Mouse (Mus musculus) forebrain, embryonic 16.5 days (tissue): ENCODE data around the gene Ralgps2. TPM values are rescaled to one million over a fixed set of nuclear protein-coding genes. Genes with fewer than 3 reads are reported as not detected.

Experiments used
- ATAC-seq: fragments of 200-750 bp; cut with Nextera tagmentation; 2 replicates; pipeline ENCODE4 v1.8.0; 2017; ENCODE audit warnings: mild to moderate bottlenecking, moderate library complexity
- H3K27ac ChIP-seq: fragments of 300-500 bp; sonication (generic); 2 replicates; pipeline ENCODE4 v1.5.1; 2014; ENCODE audit warnings: low read length, control low read depth
- H3K27me3 ChIP-seq: fragments of 300-500 bp; sonication (generic); replicated peaks from 2 replicates; pipeline ENCODE4 v1.6.1; 2014; ENCODE audit warnings: low read length; ENCODE audit not compliant: control insufficient read depth, insufficient read depth
- H3K36me3 ChIP-seq: fragments of 300-500 bp; sonication (generic); 2 replicates; pipeline ENCODE4 v1.6.1; 2014; ENCODE audit not compliant: control insufficient read depth, insufficient read depth
- H3K4me1 ChIP-seq: fragments of 300-500 bp; sonication (generic); replicated peaks from 2 replicates; pipeline ENCODE4 v1.6.1; 2014; ENCODE audit warnings: low read length; ENCODE audit not compliant: control insufficient read depth, insufficient read depth
- H3K4me2 ChIP-seq: fragments of 300-500 bp; sonication (generic); 2 replicates; pipeline ENCODE4 v1.6.1; 2014; ENCODE audit warnings: mild to moderate bottlenecking, low read length, control low read depth
- H3K4me3 ChIP-seq: fragments of 300-500 bp; sonication (generic); replicated peaks from 2 replicates; pipeline ENCODE4 v1.5.1; 2014; ENCODE audit warnings: mild to moderate bottlenecking, low read length, control low read depth
- H3K9ac ChIP-seq: fragments of 300-500 bp; sonication (generic); replicated peaks from 2 replicates; pipeline ENCODE4 v1.6.1; 2014; ENCODE audit warnings: low read depth, low read length, control low read depth
- H3K9me3 ChIP-seq: fragments of 300-500 bp; sonication (generic); 2 replicates; pipeline ENCODE4 v1.6.1; 2016; ENCODE audit warnings: low read length; ENCODE audit not compliant: control insufficient read depth
- WGBS: fragments of 180-500 bp; shearing (Covaris S2); extraction: QIAGEN DNeasy Blood & Tissue Kit; methylation state at CpG from one replicate; pipeline ENCODE4 v1.1.7; 2014; 5-methylcytosine and 5-hydroxymethylcytosine counted together
- polyA plus RNA-seq: library from polyadenylated mRNA; unstranded; fragments of >200 nt; fragmentation: Nextera tagmentation; extraction: Ambion mirVana; gene quantifications from 2 replicates; pipeline ENCODE4 v1.2.1, GENCODE M21; 2015

The Ralgps2 gene
- polyA plus RNA-seq, 1 experiment from 2014 or later: 135 TPM

GRCm38 (mm10) chr1:156786074-156786473 lies 153.4 kb downstream of the Ralgps2 start:
- Histone ChIP-seq H3K4me1 (peaks cover 17% of the 10 kb centered on the region), H3K9me3 (no peaks in the 10 kb centered on the region), H3K9ac (no peak overlapping the region), H3K27me3 (no peaks in the 10 kb centered on the region), H3K36me3 (no peaks in the 10 kb centered on the region), H3K4me3 (no peak overlapping the region), H3K4me2 (no peak overlapping the region), H3K27ac (no peak overlapping the region)
- 85% methylated on average over 2 of the region's 2 CpGs for WGBS
- ATAC-seq: no peak

DNA sequence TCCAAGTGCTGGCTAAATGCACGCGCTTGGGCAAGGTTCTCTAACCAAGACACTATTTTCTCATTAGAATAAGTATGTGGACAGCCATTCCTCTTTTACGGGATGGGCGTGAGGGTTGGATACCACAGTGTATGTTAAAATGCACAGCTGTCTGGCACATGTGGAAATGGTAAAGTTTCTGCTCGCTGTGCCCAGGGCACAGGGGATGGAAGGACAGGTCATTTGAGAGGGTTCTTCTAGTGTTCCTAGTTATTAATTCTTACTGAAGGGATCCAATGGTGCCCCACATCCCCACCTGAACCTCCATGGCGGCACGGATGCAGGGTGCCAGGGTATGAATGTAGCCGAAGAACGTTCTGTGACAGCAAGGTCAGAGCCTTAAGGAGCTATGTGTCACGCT lies 154.5 kb downstream of the Ralgps2 start:
- no peak for ATAC-seq
- no peaks in the 10 kb centered on the region for H3K36me3 ChIP-seq
- H3K27ac ChIP-seq: no peak overlapping the region
- no peaks in the 10 kb centered on the region for H3K27me3 ChIP-seq
- H3K4me3 ChIP-seq: no peak overlapping the region
- H3K4me1 ChIP-seq: peaks cover 24% of the 10 kb centered on the region
- no peaks in the 10 kb centered on the region for H3K9me3 ChIP-seq
- H3K9ac ChIP-seq: no peak overlapping the region
- no peak overlapping the region for H3K4me2 ChIP-seq
- 94% methylated on average over 10 of the region's 10 CpGs for WGBS

DNA sequence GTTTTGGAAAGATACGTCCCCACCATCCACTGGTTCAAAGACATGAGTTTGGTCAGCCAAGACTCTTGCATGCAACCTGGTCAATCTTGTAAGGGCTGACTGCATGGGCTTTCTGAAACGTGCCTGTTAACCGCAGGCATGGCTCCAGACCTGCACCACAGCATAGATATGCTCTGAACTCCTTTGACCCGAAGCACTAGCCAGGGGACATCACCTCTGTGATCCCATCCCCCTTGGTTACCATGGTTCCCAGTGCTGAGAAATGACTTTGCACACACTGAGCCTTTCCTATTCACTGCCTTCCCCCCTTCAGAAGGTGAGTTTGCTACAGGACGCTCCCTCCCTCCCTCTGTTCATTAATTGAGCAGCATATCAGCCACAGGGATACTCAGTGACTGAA lies 155.3 kb downstream of the Ralgps2 start:
- H3K9me3 ChIP-seq: no peaks in the 10 kb centered on the region
- no peak for ATAC-seq
- H3K4me2 ChIP-seq: no peak overlapping the region
- WGBS: 57% methylated on average over 5 of the region's 5 CpGs
- no peaks in the 10 kb centered on the region for H3K27me3 ChIP-seq
- no peaks in the 10 kb centered on the region for H3K36me3 ChIP-seq
- no peak overlapping the region for H3K27ac ChIP-seq
- H3K4me1 ChIP-seq: peaks cover 32% of the 10 kb centered on the region
- H3K4me3 ChIP-seq: no peak overlapping the region
- no peak overlapping the region for H3K9ac ChIP-seq

DNA sequence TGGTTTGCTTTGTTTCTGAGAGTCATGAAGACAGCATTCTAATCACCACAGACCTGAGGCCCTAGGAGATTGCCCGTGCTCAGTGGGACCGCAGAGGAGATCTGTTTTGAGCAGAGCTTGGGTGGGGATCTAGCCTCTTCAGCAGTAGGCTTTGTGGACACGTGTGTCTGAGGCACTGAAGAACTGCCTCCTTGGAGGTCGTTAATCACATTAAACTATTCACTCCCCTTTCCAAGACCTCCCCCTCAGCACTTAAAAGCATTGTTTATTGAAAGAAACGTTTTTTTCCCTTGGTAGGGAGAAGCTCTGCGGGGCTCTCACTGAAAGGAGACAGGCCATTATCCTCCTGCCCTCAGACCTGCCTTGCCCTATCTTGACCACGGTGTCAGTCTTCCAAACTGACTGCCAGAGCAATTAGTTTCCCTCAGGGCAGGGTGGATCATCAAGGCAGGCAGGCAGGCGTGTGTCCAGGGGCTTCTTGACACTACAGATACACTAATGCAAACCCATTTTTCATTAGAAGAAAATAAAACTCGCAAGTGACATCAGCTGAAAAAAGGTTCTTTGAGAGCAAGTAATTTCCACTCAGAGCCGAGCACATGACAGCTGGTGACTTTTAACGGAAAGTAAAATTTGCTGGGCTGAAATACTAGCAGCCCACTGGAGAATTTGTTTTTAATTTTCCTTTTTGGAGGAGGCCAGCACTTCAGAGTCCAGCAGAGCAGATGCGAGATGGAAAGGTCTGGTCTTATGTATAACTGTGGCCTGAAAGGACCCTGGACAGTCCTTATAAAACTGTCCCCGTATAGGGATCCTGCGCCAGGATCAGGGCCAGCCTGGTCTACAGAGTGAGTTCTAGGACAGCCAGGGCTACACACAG lies 157.2 kb downstream of the Ralgps2 start:
- H3K27me3 ChIP-seq: no peaks in the 10 kb centered on the region
- H3K4me1 ChIP-seq: peaks cover 29% of the 10 kb centered on the region
- H3K4me3 ChIP-seq: no peak overlapping the region
- no peak overlapping the region for H3K27ac ChIP-seq
- no peaks in the 10 kb centered on the region for H3K36me3 ChIP-seq
- H3K4me2 ChIP-seq: no peak overlapping the region
- WGBS: 28% methylated on average over 14 of the region's 14 CpGs
- H3K9me3 ChIP-seq: no peaks in the 10 kb centered on the region
- no peak overlapping the region for H3K9ac ChIP-seq
- no peak for ATAC-seq

GRCm38 (mm10) chr1:156781076-156781741 lies 158.2 kb downstream of the Ralgps2 start:
- Histone ChIP-seq H3K27me3 (no peaks in the 10 kb centered on the region), H3K4me1 (peaks cover 29% of the 10 kb centered on the region), H3K9ac (no peak overlapping the region; the same call in 1 of the 2 replicates), H3K4me3 (no peak overlapping the region), H3K36me3 (no peaks in the 10 kb centered on the region), H3K4me2 (peak overlapping the region; percentile 5; the same call in 1 of the 2 replicates), H3K9me3 (no peaks in the 10 kb centered on the region), H3K27ac (peak overlapping the region; percentile 54)
- WGBS: 14% methylated on average over 12 of the region's 12 CpGs
- ATAC-seq: peak; percentile 79

DNA sequence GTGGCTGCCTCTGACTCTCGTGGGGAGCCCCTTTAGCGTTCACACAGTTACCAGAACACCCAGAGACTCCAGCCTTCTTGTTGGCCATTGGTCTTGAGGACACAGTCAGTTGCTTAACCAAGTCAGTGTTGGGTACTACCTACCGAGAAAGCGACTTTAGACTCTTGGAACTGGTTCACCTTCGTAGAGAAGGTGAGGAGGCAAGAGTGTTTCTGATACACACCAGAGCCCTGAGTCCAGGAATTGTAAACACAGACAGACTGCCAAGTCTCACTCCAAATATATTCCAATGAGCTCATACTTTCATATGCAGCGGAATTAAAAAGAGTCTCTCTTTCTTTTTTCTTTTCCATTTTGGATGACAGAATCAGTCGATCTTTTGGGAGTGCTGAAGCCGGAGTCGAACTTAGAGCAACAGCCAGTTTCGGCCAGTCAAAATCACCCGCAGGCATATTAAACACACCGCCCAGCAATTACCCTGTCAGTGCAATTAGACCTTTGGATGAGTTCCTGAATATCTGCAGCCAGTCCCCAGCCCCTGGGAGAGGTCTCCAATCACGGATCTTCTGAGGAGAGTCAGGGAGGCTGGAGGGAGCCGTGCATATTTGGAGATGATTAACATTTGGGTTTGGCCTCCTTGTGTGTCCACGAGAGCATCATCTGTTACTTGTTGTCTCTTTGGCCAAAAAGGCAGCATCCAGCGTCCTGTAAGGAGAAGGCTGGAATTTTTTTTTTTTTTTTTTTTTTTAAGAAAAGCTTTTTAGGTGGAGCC lies 159.0 kb downstream of the Ralgps2 start:
- no peak overlapping the region for H3K9ac ChIP-seq
- H3K4me3 ChIP-seq: no peak overlapping the region
- peak; percentile 28; the same call in 1 of the 2 replicates for ATAC-seq
- peak overlapping the region; percentile 54; the same call in 1 of the 2 replicates for H3K27ac ChIP-seq
- H3K4me1 ChIP-seq: peaks cover 29% of the 10 kb centered on the region
- H3K9me3 ChIP-seq: no peaks in the 10 kb centered on the region
- 0 out of 2 replicates have a peak overlapping the region, but pooled peaks have one; percentile 5 for H3K4me2 ChIP-seq
- H3K36me3 ChIP-seq: no peaks in the 10 kb centered on the region
- WGBS: 30% methylated on average over 16 of the region's 16 CpGs
- no peaks in the 10 kb centered on the region for H3K27me3 ChIP-seq

GRCm38 (mm10) chr1:156779595-156779994 lies 159.8 kb downstream of the Ralgps2 start:
- ATAC-seq: peak; percentile 22; the same call in 1 of the 2 replicates
- no peak overlapping the region for H3K4me2 ChIP-seq

GRCm38 (mm10) chr1:156778977-156779376 lies 160.4 kb downstream of the Ralgps2 start:
- Histone ChIP-seq H3K9ac (no peak overlapping the region), H3K4me3 (no peak overlapping the region), H3K4me2 (no peak overlapping the region), H3K27ac (no peak overlapping the region), H3K4me1 (peaks cover 29% of the 10 kb centered on the region), H3K9me3 (no peaks in the 10 kb centered on the region), H3K36me3 (no peaks in the 10 kb centered on the region), H3K27me3 (no peaks in the 10 kb centered on the region)
- WGBS: 25% methylated on average over 6 of the region's 6 CpGs
- ATAC-seq: no peak

More at GRCm38 (mm10) chr1:156779595-156779994, 159.8 kb downstream of the Ralgps2 start:
- H3K4me3 ChIP-seq: no peak overlapping the region
- H3K27ac ChIP-seq: no peak overlapping the region
- 7% methylated on average over 4 of the region's 4 CpGs for WGBS
- no peaks in the 10 kb centered on the region for H3K9me3 ChIP-seq
- H3K27me3 ChIP-seq: no peaks in the 10 kb centered on the region
- H3K36me3 ChIP-seq: no peaks in the 10 kb centered on the region
- no peak overlapping the region for H3K9ac ChIP-seq
- peaks cover 29% of the 10 kb centered on the region for H3K4me1 ChIP-seq

GRCm38 (mm10) chr1:156777896-156778295 lies 161.5 kb downstream of the Ralgps2 start:
- Histone ChIP-seq H3K9ac (no peak overlapping the region), H3K4me3 (no peak overlapping the region), H3K9me3 (no peaks in the 10 kb centered on the region), H3K4me1 (peaks cover 29% of the 10 kb centered on the region), H3K27me3 (no peaks in the 10 kb centered on the region), H3K36me3 (no peaks in the 10 kb centered on the region), H3K27ac (no peak overlapping the region), H3K4me2 (no peak overlapping the region)
- 85% methylated on average over 4 of the region's 4 CpGs for WGBS
- ATAC-seq: no peak
